Mouse (Mus musculus): ENCODE results near the gene Cnbd2. TPM values are rescaled to one million over a fixed set of nuclear protein-coding genes. Genes with fewer than 3 reads are reported as not detected.
A peak's percentile ranks its signal among the peaks of the same experiment; 100 is the strongest.

The Cnbd2 gene
- polyA plus RNA-seq, 1 experiment from 2014 or later: 16.2 TPM

DNA sequence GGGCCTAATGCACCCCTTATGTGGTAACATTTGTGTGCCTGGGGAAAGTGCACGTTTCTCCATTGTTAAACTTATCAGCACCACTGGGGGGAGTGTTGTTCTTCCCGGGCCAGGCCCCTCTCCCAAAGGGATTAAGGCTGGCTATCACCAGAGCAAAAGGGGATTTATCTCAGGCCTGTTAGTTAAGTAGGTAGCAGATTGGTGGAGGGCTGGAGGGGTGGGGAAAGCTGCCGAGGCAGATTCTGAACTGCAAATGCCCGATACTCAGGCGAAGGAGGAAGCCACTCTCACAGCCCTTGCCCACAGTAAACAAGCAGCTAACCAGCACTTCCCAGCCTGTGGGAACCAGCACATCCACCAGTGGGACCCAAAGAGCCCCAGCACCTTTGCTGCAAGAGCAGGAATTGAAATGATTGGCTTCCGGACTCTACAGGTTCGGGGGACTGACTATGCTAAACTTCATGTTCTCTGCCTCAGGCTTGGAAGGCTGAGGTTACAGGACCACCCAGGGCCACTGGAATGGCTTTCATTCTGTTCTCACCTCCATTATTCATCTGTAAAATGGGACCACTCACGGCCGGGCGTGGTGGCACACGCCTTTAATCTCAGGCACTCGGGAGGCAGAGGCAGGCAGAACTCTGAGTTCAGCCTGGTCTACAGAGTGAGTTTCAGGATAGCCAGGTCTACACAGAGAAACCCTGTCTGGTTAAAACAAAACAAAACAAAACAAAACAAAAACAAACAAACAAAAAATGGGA is 32.9 kb downstream of the Cnbd2 start:
- no peak overlapping the region for H3K4me2 ChIP-seq (ENCODE audit: low read length)
- no peak for ATAC-seq (replicated peaks; ENCODE audit: low FRiP score, low read depth)
- WGBS: 62% methylated on average over 12 of the region's 12 CpGs
- H3K9me3 ChIP-seq (replicated peaks; ENCODE audit: low read length): no peaks in the 10 kb centered on the region
- no peaks in the 10 kb centered on the region for H3K4me1 ChIP-seq (replicated peaks; ENCODE audit: insufficient read depth, low read length)
- TF ChIP-seq CTCF (IDR thresholded peaks at IDR 0.05; ENCODE audit: low read depth): peak; percentile 67
- peak; percentile 62 for DNase-seq (ENCODE audit: low spot score)
- H3K9ac ChIP-seq (ENCODE audit: low read depth, low read length): no peak overlapping the region
- no peaks in the 10 kb centered on the region for H3K36me3 ChIP-seq (ENCODE audit: insufficient read depth, low read length)
- no peaks in the 10 kb centered on the region for H3K27me3 ChIP-seq (ENCODE audit: insufficient read depth, low read length)
- no peak overlapping the region for H3K4me3 ChIP-seq (replicated peaks; ENCODE audit: low read depth, low read length)
- no peak overlapping the region for H3K27ac ChIP-seq

DNA sequence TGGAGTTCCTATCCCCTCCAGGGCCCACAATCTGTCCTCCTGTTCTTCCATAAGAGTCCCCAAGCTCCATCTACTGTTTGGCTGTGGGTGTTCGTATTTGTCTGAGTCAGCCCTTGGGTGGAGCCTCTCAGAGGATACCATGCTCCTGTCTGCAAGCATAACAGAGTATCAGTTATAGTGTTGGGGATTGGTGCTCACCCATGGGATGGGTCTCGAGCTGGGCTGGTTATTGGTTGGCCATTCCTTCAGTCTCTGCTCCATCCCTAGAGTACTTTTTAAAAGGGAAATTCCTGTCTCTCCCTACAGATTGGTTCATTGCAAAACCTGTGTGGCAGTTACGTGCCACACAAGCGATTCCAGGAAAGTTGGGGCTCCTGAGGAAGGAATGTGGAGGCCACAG is 36.7 kb downstream of the Cnbd2 start:
- no peaks in the 10 kb centered on the region for H3K9me3 ChIP-seq (replicated peaks; ENCODE audit: low read length)
- no peak overlapping the region for H3K27ac ChIP-seq
- no peaks in the 10 kb centered on the region for H3K4me1 ChIP-seq (replicated peaks; ENCODE audit: insufficient read depth, low read length)
- ATAC-seq (replicated peaks; ENCODE audit: low FRiP score, low read depth) (no peak), DNase-seq (ENCODE audit: low spot score) (no peak)
- 80% methylated on average over 4 of the region's 4 CpGs for WGBS
- no peaks in the 10 kb centered on the region for H3K36me3 ChIP-seq (ENCODE audit: insufficient read depth, low read length)
- no peaks in the 10 kb centered on the region for H3K27me3 ChIP-seq (ENCODE audit: insufficient read depth, low read length)
- no peak overlapping the region for H3K4me2 ChIP-seq (ENCODE audit: low read length)
- no peak for TF ChIP-seq CTCF (IDR thresholded peaks at IDR 0.05; ENCODE audit: low read depth)
- H3K4me3 ChIP-seq (replicated peaks; ENCODE audit: low read depth, low read length): no peak overlapping the region
- no peak overlapping the region for H3K9ac ChIP-seq (ENCODE audit: low read depth, low read length)

DNA sequence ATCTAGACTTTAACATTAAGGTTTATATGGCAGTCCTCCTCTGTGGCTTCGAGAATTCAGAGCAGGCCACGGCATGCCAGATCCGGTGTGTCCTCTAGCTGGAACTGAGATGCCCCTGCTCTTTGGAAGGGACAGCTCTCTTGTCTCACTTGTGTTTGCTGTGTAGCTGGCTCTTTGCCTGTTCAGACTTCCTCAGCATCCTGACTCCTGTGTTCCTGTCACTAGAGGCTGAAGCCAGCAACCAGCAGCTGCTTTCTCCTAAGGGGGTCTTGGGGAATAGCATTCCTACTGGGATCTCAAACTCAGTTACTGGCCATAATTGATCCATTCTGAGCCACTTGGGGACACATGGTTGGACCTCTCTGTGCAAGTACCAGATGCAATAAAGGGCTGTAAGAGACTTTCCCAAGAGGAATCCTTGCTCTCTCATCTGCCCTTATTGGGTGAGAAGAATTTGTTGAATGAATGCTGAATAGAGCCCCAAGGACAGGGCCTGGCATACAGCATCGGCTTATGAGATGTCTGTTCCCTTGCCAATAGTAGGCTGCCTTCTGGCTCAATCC is 37.3 kb downstream of the Cnbd2 start:
- TF ChIP-seq CTCF (IDR thresholded peaks at IDR 0.05; ENCODE audit: low read depth): no peak
- Histone ChIP-seq H3K27me3 (ENCODE audit: insufficient read depth, low read length) (no peaks in the 10 kb centered on the region), H3K4me1 (replicated peaks; ENCODE audit: insufficient read depth, low read length) (no peaks in the 10 kb centered on the region), H3K27ac (no peak overlapping the region), H3K9ac (ENCODE audit: low read depth, low read length) (no peak overlapping the region), H3K4me3 (replicated peaks; ENCODE audit: low read depth, low read length) (no peak overlapping the region), H3K9me3 (replicated peaks; ENCODE audit: low read length) (no peaks in the 10 kb centered on the region), H3K4me2 (ENCODE audit: low read length) (no peak overlapping the region), H3K36me3 (ENCODE audit: insufficient read depth, low read length) (no peaks in the 10 kb centered on the region)
- WGBS: 80% methylated on average over 4 of the region's 4 CpGs
- ATAC-seq (replicated peaks; ENCODE audit: low FRiP score, low read depth): no peak
- no peak for DNase-seq (ENCODE audit: low spot score)

DNA sequence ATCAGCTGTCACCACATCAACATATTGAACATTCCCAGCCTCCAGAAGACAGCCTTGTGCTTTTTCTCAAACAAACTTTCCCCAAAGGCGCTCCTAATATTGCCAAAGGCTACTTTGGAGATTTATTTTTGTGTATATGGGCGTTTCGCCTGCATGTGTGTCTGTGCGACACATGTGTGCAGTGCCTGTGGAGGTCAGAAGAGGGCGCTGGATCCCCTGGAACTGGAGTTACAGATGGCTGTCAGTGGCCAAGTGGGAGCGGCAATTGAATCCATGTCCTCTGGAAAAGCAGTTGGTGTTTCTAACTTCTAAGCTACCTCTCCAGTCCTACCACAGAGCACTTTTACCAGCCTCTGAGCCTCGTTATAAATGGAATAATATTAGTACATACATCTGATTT is 39.1 kb downstream of the Cnbd2 start:
- no peak overlapping the region for H3K9ac ChIP-seq (ENCODE audit: low read depth, low read length)
- H3K27me3 ChIP-seq (ENCODE audit: insufficient read depth, low read length): no peaks in the 10 kb centered on the region
- H3K27ac ChIP-seq: no peak overlapping the region
- H3K9me3 ChIP-seq (replicated peaks; ENCODE audit: low read length): no peaks in the 10 kb centered on the region
- H3K4me3 ChIP-seq (replicated peaks; ENCODE audit: low read depth, low read length): no peak overlapping the region
- 85% methylated on average over 7 of the region's 7 CpGs for WGBS
- ATAC-seq (replicated peaks; ENCODE audit: low FRiP score, low read depth): no peak
- no peaks in the 10 kb centered on the region for H3K4me1 ChIP-seq (replicated peaks; ENCODE audit: insufficient read depth, low read length)
- TF ChIP-seq CTCF (IDR thresholded peaks at IDR 0.05; ENCODE audit: low read depth): peak; percentile 28; the same call in 1 of the 2 replicates
- no peak for DNase-seq (ENCODE audit: low spot score)
- no peak overlapping the region for H3K4me2 ChIP-seq (ENCODE audit: low read length)
- no peaks in the 10 kb centered on the region for H3K36me3 ChIP-seq (ENCODE audit: insufficient read depth, low read length)

DNA sequence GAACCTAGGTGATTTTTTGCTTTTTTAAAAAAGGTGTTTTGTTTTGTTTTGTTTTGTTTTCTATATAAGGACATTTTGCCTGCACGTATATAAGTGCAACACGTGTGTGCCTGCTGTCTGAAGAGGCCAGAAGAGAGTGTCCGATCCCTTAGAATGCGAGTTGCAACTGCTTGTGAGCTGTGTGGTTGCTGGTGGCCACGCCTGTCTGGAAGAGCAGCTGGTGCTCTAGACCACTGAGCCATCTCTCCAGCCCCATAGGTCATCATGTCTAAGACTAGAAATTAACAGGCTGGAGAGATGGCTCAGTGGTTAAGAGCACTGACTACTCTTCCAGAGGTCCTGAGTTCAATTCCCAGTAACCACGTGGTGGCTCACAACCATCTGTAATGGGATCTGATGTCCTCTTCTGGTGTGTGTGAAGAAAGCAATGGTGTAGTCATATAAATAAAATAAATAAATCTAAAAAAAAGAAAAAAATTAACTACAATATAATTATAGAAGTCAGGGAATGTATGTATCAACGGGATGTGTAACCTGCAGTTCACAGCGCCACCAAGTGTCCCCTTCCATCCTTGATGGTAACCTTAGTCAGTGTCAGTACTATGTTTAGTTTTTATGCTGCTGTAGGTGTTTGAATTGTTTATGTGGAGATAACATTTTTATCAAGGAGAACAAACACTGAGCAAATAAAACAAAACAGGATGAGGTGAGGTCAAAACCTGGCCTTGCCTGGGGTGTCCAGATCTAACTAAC is 40.5 kb downstream of the Cnbd2 start:
- Histone ChIP-seq H3K4me3 (replicated peaks; ENCODE audit: low read depth, low read length) (no peak overlapping the region), H3K4me2 (ENCODE audit: low read length) (no peak overlapping the region), H3K36me3 (ENCODE audit: insufficient read depth, low read length) (no peaks in the 10 kb centered on the region), H3K27ac (no peak overlapping the region), H3K4me1 (replicated peaks; ENCODE audit: insufficient read depth, low read length) (no peaks in the 10 kb centered on the region), H3K9ac (ENCODE audit: low read depth, low read length) (no peak overlapping the region), H3K9me3 (replicated peaks; ENCODE audit: low read length) (no peaks in the 10 kb centered on the region), H3K27me3 (ENCODE audit: insufficient read depth, low read length) (no peaks in the 10 kb centered on the region)
- WGBS: 77% methylated on average over 8 of the region's 8 CpGs
- DNase-seq (ENCODE audit: low spot score) (no peak), ATAC-seq (replicated peaks; ENCODE audit: low FRiP score, low read depth) (no peak)
- peak; percentile 46; the same call in 1 of the 2 replicates for TF ChIP-seq CTCF (IDR thresholded peaks at IDR 0.05; ENCODE audit: low read depth)

DNA sequence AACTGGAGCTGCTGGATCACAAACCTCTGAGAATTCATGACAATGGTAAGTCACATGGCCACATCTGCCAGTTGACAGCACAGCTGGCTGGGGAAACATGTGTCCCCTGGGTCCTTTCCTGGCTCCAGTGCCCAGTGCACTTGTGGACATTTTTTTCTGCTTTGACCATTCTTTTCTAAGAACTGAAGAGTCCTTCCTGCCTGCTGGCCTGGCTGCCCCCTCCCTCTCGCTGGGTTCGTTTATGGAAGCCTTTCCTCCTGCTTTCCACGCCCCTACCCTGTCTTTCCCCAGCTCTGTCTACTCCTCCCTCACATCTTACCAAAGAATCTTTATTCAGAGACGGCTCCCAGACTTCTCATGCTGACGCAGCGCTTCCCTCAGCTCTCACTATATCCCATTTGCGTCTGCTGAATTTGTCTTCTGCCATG is 41.2 kb downstream of the Cnbd2 start:
- Histone ChIP-seq H3K27ac (no peak overlapping the region), H3K9ac (ENCODE audit: low read depth, low read length) (no peak overlapping the region), H3K36me3 (ENCODE audit: insufficient read depth, low read length) (no peaks in the 10 kb centered on the region), H3K4me2 (ENCODE audit: low read length) (no peak overlapping the region), H3K4me3 (replicated peaks; ENCODE audit: low read depth, low read length) (no peak overlapping the region), H3K9me3 (replicated peaks; ENCODE audit: low read length) (no peaks in the 10 kb centered on the region), H3K4me1 (replicated peaks; ENCODE audit: insufficient read depth, low read length) (no peaks in the 10 kb centered on the region), H3K27me3 (ENCODE audit: insufficient read depth, low read length) (no peaks in the 10 kb centered on the region)
- no peak for ATAC-seq (replicated peaks; ENCODE audit: low FRiP score, low read depth)
- 23% methylated on average over 7 of the region's 7 CpGs for WGBS
- TF ChIP-seq CTCF (IDR thresholded peaks at IDR 0.05; ENCODE audit: low read depth): no peak
- DNase-seq (ENCODE audit: low spot score): peak; percentile 47
